Mouse (Mus musculus) thymus, adult 2 months (tissue): ENCODE results near the gene Opcml.

Source experiments
- CTCF ChIP-seq: fragments of 200-500 bp; IDR thresholded peaks from 2 replicates; pipeline ENCODE4 v1.5.1; 2012; ENCODE audit warnings: mild to moderate bottlenecking, control low read depth, low read length, moderate library complexity, borderline replicate concordance; ENCODE audit not compliant: control insufficient read depth, poor library complexity, insufficient read depth; ENCODE audit errors: extremely low read depth
- POLR2A ChIP-seq: fragments of 200-500 bp; IDR thresholded peaks from 2 replicates; pipeline ENCODE4 v1.6.1; 2012; ENCODE audit warnings: mild to moderate bottlenecking, low read length, control low read depth, moderate library complexity; ENCODE audit not compliant: control insufficient read depth, poor library complexity, insufficient read depth; ENCODE audit errors: extremely low read depth

DNA sequence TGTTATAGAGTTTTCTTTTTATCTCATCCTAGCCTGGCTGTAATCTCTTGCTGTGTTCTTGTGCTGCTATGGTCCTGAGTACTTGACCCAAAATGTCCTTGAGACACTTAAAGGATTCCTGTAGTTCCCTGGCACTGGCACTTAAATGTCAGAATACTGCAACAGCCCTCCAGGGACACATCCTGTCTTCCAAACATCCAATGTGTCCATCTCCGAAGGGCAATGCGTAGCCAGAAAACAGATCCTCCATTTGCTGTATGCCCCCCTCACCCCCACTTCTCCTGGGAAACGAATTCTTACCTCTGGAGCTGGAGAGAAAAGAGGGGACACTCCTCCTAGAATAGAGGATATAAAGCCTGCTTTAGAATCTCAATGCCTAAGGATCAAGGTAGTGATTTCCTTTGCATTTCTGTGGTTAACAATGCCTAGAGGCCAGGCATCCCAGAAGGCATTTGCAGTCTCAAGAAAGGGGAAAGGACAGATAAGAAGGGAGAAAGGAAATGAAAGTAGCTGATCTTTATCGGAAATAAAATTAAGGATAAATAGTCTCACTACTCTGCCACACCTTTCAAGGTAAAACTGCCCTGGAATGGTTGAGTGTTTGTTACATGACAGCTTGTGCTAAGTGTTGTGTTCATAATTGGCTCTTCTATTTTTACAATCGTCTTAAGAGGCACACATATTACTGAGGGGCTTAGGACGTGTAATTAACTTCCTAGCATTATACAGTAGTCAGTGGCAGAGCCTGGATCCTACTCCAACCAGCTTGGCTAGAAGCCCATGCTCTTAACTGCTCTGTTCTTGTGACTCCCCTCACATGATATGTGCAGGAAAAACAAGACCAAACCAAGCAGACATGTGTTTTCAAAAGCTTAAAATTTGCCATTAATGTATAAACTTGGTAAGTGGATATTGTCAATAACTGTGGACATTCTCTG lies 823.4 kb downstream of the Opcml start:
- TF ChIP-seq POLR2A = no peak
- TF ChIP-seq CTCF = no peak
